Mouse (Mus musculus) thymus, postnatal 0 days (tissue): ENCODE measurements around the gene Fcer1g. TPM values are rescaled to one million over a fixed set of nuclear protein-coding genes. Genes with fewer than 3 reads are reported as not detected.

Experiments used
- DNase-seq: peaks from one replicate; pipeline ENCODE4 v3.0.0-alpha.2; 2015; ENCODE audit warnings: low spot score
- polyA plus RNA-seq: library from polyadenylated mRNA; unstranded; fragments of >200 nt; fragmentation: Nextera tagmentation; extraction: Ambion mirVana; gene quantifications from 2 replicates; pipeline ENCODE4 v1.2.1, GENCODE M21; 2015

Gene Fcer1g
- polyA plus RNA-seq: 93.8 and 97.1 TPM in 2 replicates

DNA sequence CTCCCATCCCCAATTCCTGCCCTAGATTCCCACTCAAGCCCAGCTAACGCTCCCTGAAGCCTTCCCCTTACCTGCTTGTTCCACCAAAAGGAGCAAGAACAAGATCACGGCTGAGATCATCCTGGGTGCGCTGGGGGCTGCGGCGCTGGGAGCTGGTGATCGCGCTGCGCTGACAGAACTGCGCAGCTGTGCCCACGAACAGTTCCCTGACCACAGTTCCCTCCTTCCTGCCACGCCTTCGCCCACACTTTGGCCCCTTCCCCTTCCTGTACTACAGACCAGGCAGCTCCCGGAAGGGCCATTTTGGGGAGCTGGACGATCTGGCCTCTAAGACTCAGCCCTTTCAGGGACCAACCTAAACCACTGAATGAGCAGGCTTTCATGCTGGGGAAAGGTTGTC is at the start of gene Fcer1g:
Gene Fcer1g (minus strand): TSS at position 240 of the 400 bp plus-strand sequence.
- peak; percentile 6 for DNase-seq

GRCm38 (mm10) chr1:171283188-171284160 is 49.3 kb upstream of the Fcer1g start:
- no peak for DNase-seq

- DNase-seq: no peak
These were observed 48.1 kb upstream of the Fcer1g start for GRCm38 (mm10) chr1:171282086-171282805.

DNA sequence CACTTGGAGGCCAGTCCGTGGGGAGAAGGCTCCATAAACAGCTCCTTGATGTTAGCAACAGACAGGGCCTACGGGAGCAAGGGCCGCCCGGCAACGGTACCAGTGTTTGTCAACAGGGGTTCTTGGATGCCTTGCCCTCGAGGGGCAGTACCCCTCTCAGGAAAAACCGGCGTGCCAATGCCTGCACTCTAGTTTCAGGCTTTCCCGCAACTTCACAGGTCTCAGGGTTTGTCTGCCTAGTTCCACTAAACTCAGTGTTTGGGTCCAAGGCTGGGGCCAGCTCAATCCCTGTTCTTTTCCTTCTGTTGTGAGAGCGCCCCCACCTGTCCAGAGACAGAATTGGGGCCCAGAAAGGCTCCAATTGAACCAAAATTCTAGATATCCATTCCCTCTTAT is 47.4 kb upstream of the Fcer1g start:
- peak; percentile 81 for DNase-seq

GRCm38 (mm10) chr1:171280916-171281527 is 46.9 kb upstream of the Fcer1g start, which contains the start of gene Ppox:
Gene Ppox (minus strand): TSS chr1:171281186.
- DNase-seq: peak; percentile 97

DNA sequence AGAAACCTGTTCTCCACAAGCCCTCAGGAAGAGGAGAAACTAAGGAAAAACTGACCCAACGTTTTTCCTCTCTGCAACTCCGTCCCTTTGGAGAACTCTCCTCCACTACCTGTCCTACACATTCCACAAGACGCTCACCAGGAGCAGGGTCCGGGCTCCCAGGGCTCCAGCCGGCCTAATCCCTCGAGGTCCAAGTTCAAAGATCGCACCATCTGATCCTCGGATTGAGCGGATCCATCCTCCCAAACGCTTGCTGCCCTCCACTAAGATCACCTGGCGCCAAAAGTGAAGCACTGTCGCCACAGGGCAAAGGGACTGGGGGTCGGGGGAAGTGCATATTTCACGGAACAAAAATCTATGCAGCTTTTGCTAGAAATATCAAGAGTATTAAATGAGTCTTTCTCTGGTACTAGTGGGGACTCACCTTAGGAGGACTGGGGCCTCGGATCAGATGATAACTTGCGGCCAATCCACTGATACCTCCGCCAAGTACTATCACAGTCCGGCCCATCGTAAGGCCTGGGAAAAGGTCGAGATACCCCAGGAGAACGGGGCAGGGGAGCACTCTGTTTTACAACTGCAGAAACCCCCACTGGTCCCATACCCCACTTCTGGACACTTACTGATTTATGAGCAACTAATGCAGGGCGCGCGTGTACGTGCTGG is 46.2 kb upstream of the Fcer1g start:
- no peak for DNase-seq

DNA sequence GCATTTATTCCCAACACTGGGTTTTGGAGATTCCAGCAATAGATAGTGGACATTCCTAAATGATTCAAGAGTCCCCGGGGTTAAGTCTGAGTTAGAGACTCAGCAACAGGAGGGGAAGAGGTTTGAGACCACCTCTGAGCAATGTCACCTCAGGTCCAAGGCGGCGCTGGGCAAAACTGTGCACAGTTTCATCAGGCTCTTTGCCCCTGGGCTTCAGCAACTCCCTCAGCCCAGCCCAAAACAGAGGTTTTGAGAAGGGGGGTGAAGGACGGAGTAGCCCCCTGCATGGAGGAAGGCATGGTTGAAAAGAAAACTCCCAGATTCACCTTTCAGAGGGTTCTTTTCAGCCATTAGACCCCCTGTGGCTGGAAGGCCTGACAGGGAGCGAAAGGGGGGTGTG is 45.6 kb upstream of the Fcer1g start:
- no peak for DNase-seq

DNA sequence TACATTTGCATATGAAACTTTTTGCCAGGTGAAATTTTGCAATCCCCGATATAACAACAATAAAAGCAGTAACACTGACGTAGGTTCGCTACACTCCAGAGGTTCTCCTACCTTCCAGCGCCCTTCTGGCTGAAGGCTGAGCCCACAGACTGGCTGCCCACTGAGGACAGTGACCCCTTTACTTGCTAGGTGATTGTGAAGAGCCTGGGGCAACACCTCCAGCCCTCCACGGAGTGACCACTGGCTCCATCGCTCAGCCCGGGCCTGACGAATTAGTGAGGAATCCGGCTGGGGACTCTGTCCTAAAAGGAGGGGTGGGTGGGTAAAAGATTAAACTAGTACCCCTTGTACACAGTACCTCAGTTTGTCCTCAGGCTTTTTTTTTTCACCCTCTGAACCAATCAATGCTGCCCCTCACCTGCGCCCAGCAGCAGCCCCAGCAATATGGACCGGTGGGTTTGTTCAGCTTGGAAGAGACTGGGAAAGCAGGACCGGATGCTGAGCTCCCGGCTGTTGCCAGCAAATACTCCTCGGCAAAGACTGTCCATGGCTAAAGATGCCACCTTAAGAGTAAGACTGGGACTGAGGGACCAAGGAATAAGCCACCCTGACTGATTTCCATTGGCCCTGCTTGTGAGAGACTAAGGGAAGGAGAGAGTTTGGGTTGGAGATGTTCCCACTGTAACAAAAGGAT is 45.0 kb upstream of the Fcer1g start:
- no peak for DNase-seq

- DNase-seq: no peak
These were observed 44.3 kb upstream of the Fcer1g start for GRCm38 (mm10) chr1:171278436-171278835.

GRCm38 (mm10) chr1:171277736-171278135 is 43.6 kb upstream of the Fcer1g start:
- DNase-seq: no peak

- no peak for DNase-seq
These were observed 42.1 kb upstream of the Fcer1g start for GRCm38 (mm10) chr1:171276110-171276748.

DNA sequence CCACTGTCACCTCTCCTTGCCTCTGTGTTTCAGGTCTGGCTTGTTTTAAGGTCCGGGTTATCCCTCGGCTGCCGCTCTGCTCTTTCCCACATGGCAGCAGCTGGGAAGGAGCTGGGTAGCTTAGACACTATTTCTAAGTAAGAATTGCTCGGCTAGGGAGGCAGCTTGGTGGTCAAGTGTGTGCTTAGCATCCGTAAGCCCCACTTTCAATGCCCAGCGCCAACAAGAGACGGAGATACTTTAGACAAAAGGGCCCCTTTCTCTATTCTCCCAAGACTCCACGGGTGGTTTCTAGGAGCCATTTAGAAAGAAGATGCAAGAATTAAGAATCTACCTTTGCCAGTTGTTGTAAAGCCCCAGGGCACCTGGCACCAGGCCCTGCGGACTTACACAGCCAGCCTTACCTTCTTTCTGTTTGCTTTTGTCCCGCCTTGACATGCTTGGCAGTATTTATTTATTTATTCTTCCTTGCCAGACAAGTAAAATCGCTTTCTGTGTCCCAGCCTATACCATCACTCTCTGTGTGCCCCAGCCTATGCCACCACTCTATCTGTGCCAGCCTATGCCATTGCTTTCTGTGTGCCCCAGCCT is 41.1 kb upstream of the Fcer1g start:
- no peak for DNase-seq

DNA sequence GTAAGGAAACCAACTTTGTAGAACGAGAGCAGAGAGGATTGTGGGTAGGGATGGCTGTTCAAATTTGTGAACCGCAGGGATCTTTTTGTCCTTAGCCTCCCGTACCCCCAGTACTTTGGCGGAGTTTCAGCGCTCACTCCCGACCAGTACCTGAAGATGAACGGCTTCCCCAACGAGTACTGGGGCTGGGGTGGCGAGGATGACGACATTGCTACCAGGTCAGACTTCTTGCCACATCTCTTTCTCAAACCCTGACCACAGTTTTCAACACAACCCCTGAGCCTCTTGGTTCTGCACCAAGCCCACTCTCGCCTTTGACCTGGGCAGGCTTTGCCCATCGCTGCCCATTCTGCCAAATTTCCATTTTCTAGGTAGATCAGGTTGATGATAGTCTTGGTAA is 40.0 kb upstream of the Fcer1g start:
- no peak for DNase-seq

DNA sequence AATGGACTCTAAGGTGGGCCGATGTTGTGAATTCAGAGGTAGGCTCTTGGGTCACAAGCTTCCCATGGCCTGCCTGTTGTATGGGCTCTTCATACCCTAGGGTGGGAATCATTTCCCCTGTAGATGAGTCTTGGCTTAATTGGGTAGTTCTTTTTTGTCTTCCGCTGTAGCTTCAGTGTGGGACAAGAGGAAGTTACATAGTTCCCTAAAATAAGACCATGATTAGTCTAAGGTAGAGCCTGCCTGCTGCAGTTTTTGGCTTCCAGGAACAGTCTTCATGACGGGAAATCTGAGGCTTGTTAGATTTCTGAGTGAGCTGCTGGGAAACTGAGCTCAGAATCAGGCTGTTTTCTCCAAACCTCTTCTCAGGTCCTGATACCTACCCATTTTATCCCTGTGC is 37.9 kb upstream of the Fcer1g start:
- no peak for DNase-seq

DNA sequence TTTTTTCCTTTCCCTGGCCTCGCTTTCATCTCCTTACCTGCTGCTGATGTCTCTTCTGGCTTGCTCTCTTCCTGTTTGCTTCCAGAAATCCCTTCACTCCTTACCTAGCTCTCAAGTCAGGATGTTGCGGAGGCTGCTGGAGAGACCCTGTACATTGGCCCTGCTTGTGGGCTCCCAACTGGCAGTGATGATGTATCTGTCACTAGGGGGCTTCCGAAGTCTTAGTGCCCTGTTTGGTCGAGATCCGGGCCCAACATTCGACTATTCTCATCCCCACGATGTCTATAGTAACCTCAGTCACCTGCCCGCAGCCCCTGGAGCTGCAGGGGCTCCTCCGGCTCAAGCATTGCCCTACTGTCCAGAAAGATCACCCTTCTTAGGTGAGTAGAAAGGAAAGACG is 37.5 kb upstream of the Fcer1g start:
- no peak for DNase-seq

GRCm38 (mm10) chr1:171271196-171271595 is 37.0 kb upstream of the Fcer1g start:
- no peak for DNase-seq

- no peak for DNase-seq
These were observed 36.4 kb upstream of the Fcer1g start for GRCm38 (mm10) chr1:171270573-171270900.

DNA sequence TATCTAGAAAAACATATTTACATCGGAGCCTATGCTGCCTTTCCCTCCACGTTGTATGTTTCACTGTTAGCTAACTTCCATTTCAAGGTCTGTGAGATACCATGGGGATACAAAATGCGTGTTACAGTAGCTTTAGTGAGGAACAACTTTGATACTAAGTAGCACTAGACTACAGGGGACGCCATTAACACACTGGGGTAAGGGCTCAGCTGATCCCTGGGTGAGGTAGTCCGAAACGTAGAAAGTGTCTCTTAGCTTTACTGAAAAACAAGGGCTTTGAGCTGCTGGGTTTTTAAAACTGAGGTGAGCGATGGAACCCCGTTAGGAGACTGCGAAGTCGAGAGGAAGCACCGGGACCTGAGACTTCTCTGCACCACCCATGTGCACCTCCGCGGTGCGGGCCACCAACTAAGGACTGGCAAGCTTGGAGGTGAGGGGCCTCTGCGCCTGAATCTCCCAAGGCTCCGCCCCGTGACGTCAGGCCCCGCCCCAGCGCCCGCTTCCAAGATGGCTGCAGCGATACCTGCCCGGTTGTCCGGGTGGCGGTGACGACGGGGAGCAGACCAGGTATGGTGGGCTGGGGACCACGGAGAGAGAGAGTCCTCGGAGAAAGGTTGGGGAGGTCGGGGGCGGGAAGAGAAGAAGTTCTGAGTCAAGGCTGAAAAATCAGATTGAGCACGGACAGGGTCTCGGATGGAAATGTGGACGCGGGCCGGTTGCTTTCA is 35.8 kb upstream of the Fcer1g start, which contains the start of gene B4galt3:
Gene B4galt3 (plus strand): TSS at position 481 of the 725 bp plus-strand sequence.
- DNase-seq: peak; percentile 95

GRCm38 (mm10) chr1:171268341-171268740 is 34.2 kb upstream of the Fcer1g start:
- DNase-seq: no peak
